Mouse (Mus musculus) CH12F3 (cell line): Measurements from ENCODE around the gene Myo1f.
"Not testable (repeated sequence)": the region's sequence is repeated elsewhere in the genome, so short reads cannot be mapped to it uniquely, and the experiment has no call there.

Experiments
- in situ Hi-C: fragments of 300-500 bp; cut with MboI; formaldehyde crosslinking; loops from 2 replicates; pipeline ENCODE4 v1.14.3; 2020; ENCODE audit warnings: low sequenced_read_pairs

Gene Myo1f

GRCm38 (mm10) chr17:33566182-33566581 is 10.7 kb downstream of the Myo1f start:
- in situ Hi-C loops, result no loop called here

- in situ Hi-C loops, result no loop called here
Measured at GRCm38 (mm10) chr17:33584061-33584460, 28.6 kb downstream of the Myo1f start.

- in situ Hi-C loops, result no loop called here
Measured at GRCm38 (mm10) chr17:33586011-33586410, 30.5 kb downstream of the Myo1f start.

GRCm38 (mm10) chr17:33597271-33597670 is 41.8 kb downstream of the Myo1f start:
- in situ Hi-C loops, result no loop called here

GRCm38 (mm10) chr17:33598506-33598905 is 43.0 kb downstream of the Myo1f start:
- in situ Hi-C loops, result no loop called here

DNA sequence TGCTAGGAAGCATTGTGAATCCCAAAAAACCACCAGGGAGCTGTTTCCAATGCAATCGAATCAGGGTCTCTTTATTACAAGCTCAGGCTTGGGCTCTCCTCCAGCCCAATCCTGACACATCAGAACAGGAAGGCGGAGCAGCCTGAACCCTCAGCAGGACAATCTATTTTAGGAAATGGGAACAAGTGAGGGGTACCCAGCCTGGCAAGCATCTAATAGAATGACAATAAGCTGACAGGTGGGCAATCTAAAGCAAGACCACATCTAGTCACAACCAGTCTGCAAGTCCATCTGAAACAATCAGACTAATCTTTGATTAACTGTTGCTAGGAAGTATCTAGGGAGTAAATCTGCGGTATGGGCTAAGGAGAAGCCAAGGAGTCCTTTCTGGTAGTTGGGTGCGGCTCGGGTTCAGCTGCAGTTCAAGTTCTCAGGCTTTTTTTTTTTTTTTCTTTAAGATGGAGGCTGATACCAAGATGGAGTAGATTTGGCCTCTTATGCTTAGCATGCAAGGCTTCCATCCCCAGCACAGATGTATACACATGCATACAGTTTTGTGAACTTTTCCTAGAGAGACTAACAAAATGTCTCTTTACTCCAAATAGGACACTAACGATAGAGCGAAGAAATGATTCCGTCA is 44.4 kb downstream of the Myo1f start:
- in situ Hi-C loops, result no loop called here

GRCm38 (mm10) chr17:33600831-33601230 is 45.3 kb downstream of the Myo1f start:
- in situ Hi-C loops, result no loop called here

DNA sequence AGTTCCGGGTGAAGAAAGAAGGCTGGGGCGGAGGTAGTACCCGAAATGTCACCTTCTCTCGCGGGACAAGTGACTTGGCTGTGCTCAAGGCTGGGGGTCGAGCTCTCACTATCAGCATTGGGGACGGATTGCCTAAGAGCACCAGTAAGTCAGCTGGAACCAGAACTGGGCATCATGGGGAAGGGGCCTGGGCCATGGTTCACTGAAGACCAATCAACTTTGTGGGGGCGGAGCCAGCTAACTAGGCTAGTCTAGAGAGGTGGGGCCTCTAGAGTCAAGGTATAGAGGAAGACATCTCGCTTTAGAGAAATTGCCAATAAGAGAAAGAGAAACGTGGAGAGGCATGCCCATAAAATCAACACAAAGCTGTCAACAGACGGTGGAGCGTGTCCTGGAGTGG is 46.4 kb downstream of the Myo1f start:
- in situ Hi-C loops, result no loop called here

- in situ Hi-C loops, result no loop called here
Measured at GRCm38 (mm10) chr17:33607273-33607672, 51.8 kb downstream of the Myo1f start.

GRCm38 (mm10) chr17:33610548-33610947 is 55.0 kb downstream of the Myo1f start:
- in situ Hi-C loops, result no loop called here

- in situ Hi-C loops, result not testable (repeated sequence)
Measured at GRCm38 (mm10) chr17:33613726-33614125, 58.2 kb downstream of the Myo1f start.

DNA sequence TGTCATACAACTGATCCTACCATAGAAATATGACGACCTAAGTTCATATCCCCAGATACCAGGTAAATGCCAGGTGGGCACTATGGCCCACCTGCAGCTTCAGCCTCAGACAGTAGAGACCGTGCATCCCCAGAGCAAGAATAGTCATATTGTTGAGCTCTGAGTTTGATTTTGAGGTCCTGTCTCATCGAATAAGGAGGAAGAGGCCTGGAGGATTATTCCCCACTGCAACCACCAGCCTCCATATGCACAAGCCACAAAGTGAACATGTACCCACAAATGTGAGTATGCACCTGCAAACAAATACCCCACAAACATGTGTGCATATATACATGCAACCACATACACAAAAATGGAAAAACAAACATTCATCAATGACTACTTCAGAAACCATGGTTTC is 71.8 kb downstream of the Myo1f start:
- in situ Hi-C loops, result no loop called here

- in situ Hi-C loops, result no loop called here
Measured at GRCm38 (mm10) chr17:33628621-33629486, 73.3 kb downstream of the Myo1f start, which contains the start of gene Zfp414. Gene Zfp414 (plus strand): TSS chr17:33629090.

- in situ Hi-C loops, result no loop called here
Measured at GRCm38 (mm10) chr17:33629487-33630125, 74.1 kb downstream of the Myo1f start.

DNA sequence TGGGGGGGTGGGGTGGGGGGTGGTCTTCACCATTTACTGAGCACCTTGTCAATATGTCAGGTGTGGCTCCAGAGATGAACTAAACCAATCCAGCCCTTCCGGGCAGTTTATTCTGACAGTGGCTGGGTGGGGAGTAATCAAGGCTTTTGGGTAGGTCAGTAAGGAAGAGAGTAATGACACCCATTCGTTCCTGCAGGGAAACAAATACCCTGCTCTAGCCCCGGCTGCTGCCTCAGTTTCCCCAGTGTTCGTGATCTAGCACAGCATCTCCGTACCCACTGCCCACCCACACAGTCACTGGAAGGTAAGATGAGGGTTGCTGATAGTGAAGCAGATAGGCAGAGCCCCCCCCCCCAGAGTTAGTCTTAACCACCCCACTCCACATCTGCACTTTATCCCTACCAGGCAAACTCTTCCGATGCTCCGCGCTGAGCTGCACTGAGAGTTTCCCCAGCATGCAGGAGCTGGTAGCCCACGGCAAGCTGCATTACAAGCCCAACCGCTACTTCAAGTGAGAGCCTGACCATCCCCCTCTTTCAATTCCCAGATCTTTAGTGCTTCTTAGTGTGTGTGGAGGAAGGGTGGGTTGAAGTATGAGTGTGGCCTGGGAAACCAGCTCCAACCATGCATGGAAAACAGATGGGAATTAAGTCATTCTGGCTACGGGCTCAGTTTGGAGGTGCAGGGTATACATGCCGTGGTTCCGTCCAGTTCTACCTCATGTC is 74.8 kb downstream of the Myo1f start:
- in situ Hi-C loops, result no loop called here

GRCm38 (mm10) chr17:33631236-33631635 is 75.7 kb downstream of the Myo1f start:
- in situ Hi-C loops, result no loop called here

DNA sequence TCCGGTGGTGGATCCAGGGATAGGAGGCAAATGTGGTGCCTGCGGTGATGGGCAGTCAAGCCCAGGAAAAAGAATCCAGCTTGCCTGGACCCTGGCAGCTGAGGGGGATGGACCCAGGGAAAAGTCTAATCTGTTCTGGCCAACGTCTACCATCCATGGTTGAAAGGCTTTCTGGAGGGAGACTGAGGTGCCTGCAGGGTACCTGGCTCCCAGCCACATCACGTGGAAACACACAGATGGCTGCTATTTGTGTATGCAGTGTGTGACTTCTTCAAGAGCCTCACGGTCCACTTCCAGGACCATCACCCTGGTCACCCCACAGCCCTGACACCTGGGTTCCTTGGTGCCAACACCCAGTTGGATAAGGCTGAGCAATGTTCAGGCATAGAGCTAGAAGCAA is 76.3 kb downstream of the Myo1f start:
- in situ Hi-C loops, result no loop called here

GRCm38 (mm10) chr17:33637038-33637437 is 81.5 kb downstream of the Myo1f start:
- in situ Hi-C loops, result no loop called here

DNA sequence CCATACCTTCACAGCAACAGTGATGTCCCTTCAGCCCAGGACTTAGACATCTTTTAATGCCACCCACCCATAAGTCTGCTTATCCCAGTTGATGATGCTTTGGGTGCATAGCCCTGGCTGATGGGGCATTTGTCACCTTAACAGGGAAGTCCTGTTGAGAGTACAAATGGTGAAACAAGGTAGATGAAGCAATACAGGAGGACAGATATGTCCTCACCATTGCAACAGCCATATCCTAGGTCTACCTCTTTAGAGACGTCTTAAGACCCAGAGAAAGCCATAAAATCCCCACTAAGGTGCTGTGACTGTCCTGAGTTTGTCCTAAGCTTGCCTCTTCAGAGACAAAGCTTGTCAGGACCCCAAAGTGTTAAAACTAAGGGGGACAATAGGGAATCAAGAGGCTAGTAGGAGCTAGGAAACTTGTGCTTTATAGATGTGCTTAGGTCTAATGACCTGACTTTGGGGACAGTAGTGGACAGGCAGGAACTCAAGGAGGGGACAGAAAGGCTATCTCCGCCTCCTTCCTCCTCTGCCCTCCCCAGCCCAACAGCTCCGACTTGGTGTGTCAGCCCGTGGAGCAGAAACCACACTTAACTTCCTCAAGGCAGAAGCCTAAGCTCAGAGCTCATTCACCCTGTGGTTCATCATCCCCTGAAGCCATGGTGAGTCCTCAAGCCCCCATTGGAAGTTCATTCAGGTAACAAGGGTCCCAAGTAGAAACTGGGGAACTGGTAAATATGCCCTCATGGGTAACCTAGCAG is 82.2 kb downstream of the Myo1f start, which contains the start of gene Pram1:
Gene Pram1, plus strand, starts transcription at position 541 of the 761 bp plus-strand sequence.
- in situ Hi-C loops, result no loop called here

GRCm38 (mm10) chr17:33639743-33640142 is 84.2 kb downstream of the Myo1f start:
- in situ Hi-C loops, result no loop called here
